Mouse (Mus musculus): ENCODE data around the gene Pheta1. TPM values are rescaled to one million over a fixed set of nuclear protein-coding genes. Genes with fewer than 3 reads are reported as not detected.

The Pheta1 gene
- polyA plus RNA-seq, 1 experiment from 2014 or later = 59.3 TPM

DNA sequence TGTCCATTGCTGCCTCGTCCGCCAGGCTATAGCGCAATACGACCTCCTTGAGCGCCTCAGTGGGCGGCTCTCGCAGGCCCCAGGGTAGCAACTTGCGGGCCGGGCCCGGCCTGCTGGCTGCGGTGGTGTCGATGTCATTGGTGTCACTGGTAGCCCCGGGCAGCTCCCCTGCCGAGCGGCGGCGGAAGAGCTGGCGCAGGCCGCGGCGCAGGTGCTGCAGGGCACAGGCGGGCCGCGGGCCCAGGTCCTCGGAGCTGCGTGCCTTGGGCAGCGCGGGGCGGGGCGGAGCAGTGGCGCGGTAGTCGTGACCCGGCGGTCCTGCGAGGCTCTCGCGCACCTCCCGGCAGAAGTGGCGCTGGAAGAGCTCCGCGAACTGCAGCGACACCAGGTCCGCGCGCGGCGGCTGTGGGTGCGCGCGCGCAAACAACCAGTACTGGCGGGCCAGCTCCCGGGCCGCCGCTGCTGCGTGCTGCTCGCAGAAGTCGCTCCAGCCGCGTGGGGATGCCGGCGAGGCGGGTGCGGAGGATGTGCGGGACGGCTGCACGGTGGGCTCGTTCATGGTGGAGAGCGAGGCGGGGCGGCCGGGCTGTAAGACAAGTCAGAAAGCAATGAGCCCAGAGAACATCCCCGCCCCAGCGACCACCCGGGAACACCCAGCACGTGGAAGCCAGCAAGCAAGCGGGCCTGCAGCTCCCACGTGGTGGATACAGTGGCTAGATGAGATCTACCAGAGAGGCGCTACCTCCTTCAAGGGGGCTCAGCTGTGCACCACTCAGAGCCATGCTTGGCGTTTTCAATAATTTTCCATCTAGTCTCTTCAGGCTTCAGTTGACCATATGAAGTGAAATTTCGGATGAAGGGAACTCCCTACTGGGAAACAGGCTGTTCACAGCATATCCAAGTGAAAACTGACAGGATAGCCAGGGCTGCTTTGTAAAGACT, 20.0 kb upstream of the Pheta1 start:
- peak overlapping the region; percentile 42 for H3K4me3 ChIP-seq
- H3K4me2 ChIP-seq (replicated peaks) = peak overlapping the region; percentile 95
- H3K27ac ChIP-seq (replicated peaks) = 0 out of 2 replicates have a peak overlapping the region, but pooled peaks have one; percentile 35
- no peaks in the 10 kb centered on the region for H3K9me3 ChIP-seq
- peaks cover 6% of the 10 kb centered on the region; the same call in 1 of the 2 replicates for H3K27me3 ChIP-seq
- H3K9ac ChIP-seq (replicated peaks) = peak overlapping the region; percentile 44
- WGBS = 3% methylated on average over 74 of the region's 82 CpGs
- peak; percentile 68 for ATAC-seq (replicated peaks)
- H3K4me1 ChIP-seq = peaks cover 25% of the 10 kb centered on the region
- H3K36me3 ChIP-seq = 0 out of 2 replicates have a peak, but pooled peaks cover 2% of the 10 kb centered on the region

DNA sequence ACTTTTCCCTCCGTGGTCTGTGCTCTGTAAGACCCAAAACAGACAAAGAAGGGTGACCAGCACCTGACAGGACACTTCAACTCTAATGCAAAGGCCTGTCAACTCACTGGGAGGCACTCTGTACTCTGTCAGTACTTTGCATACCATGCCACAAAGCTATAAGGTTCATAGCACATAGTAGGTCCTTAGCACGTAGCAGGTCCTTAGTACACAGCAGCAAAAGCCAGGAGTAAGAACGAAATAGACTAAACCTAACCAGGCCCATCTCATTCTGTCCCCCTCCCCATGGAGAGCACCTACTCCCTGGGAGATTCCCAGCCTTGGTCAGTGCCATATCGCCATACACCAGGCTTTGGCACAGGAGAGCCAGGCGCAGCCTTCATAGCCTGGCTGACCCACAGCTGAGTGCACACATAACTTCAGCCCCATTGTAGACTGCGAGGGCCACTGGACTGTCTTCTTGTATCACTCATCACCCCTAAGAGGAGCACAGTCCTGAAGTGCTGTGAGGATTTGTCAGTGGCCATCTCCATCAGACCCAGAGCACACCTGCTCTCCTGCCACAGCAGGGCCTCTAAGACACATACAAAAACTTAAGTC, 17.7 kb upstream of the Pheta1 start:
- Histone ChIP-seq H3K4me1 (peaks cover 37% of the 10 kb centered on the region), H3K36me3 (0 out of 2 replicates have a peak, but pooled peaks cover 2% of the 10 kb centered on the region), H3K27me3 (peaks cover 6% of the 10 kb centered on the region; the same call in 1 of the 2 replicates), H3K27ac (replicated peaks) (no peak overlapping the region), H3K9me3 (no peaks in the 10 kb centered on the region), H3K9ac (replicated peaks) (no peak overlapping the region), H3K4me2 (replicated peaks) (no peak overlapping the region), H3K4me3 (no peak overlapping the region)
- 90% methylated on average over 6 of the region's 6 CpGs for WGBS
- no peak for ATAC-seq (replicated peaks)

- Histone ChIP-seq H3K36me3 (no peaks in the 10 kb centered on the region), H3K4me1 (peaks cover 47% of the 10 kb centered on the region), H3K4me3 (no peak overlapping the region), H3K4me2 (replicated peaks) (no peak overlapping the region), H3K9me3 (no peaks in the 10 kb centered on the region), H3K27ac (replicated peaks) (no peak overlapping the region), H3K9ac (replicated peaks) (no peak overlapping the region), H3K27me3 (peaks cover 14% of the 10 kb centered on the region)
- ATAC-seq (replicated peaks) = no peak
- 80% methylated on average over 6 of the region's 6 CpGs for whole genome bisulfite sequencing
Measured at GRCm38 (mm10) chr5:121832376-121833155, 16.2 kb upstream of the Pheta1 start.

DNA sequence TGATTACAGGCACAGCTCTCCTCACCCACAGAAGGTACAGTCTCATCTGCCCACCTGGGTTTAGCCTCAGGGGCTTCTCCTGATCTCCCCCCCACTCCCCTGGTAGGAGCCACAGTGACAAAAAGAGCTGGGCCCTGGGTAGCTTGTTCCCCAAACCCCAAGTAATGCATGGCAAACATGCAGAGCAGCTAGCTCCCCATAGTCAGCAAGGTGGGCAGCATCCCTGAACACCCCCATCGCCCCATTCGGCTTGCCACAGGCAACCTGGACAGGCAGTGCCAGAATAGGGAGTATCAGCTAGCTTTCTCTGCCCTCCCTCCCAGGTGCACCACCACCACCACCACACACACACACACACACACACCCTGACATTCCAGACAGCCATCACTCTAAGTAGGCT, 15.6 kb upstream of the Pheta1 start:
- WGBS = 89% methylated on average over 2 of the region's 2 CpGs
- peaks cover 47% of the 10 kb centered on the region for H3K4me1 ChIP-seq

GRCm38 (mm10) chr5:121833572-121834240, 15.1 kb upstream of the Pheta1 start:
- no peak for ATAC-seq (replicated peaks)
- Histone ChIP-seq H3K27ac (replicated peaks) (no peak overlapping the region), H3K4me2 (replicated peaks) (no peak overlapping the region), H3K36me3 (no peaks in the 10 kb centered on the region), H3K27me3 (peaks cover 21% of the 10 kb centered on the region), H3K9me3 (no peaks in the 10 kb centered on the region), H3K4me3 (no peak overlapping the region), H3K9ac (replicated peaks) (no peak overlapping the region), H3K4me1 (peaks cover 47% of the 10 kb centered on the region)
- 62% methylated on average over 10 of the region's 10 CpGs for WGBS

More for the DNA sequence above, 15.6 kb upstream of the Pheta1 start:
- no peak overlapping the region for H3K4me3 ChIP-seq
- peaks cover 17% of the 10 kb centered on the region for H3K27me3 ChIP-seq
- H3K9ac ChIP-seq (replicated peaks) = no peak overlapping the region
- no peak overlapping the region for H3K27ac ChIP-seq (replicated peaks)
- H3K36me3 ChIP-seq = no peaks in the 10 kb centered on the region
- no peak overlapping the region for H3K4me2 ChIP-seq (replicated peaks)
- H3K9me3 ChIP-seq = no peaks in the 10 kb centered on the region
- no peak for ATAC-seq (replicated peaks)

DNA sequence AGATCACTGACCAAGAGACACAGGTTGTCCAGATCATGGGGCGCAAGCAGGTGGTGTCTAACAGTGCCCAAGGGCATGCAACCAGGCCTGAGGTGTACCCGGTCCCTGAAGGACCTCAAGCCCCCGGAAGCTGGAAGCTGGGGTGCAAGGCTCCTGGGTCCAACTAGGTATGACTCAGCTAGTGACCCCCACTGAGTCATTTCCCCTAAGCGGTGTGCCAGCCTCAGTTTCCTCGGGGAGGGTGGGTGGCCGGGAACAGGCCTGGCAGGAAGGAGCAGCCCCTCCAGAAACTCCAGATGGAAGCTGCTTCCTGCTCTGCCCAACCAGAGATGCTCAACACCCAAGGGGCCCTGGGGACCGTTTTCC, 14.6 kb upstream of the Pheta1 start:
- H3K36me3 ChIP-seq = no peaks in the 10 kb centered on the region
- no peak overlapping the region for H3K4me3 ChIP-seq
- peaks cover 46% of the 10 kb centered on the region for H3K4me1 ChIP-seq
- ATAC-seq (replicated peaks) = no peak
- H3K9me3 ChIP-seq = no peaks in the 10 kb centered on the region
- H3K4me2 ChIP-seq (replicated peaks) = peak overlapping the region; percentile 7; the same call in 1 of the 2 replicates
- WGBS = 78% methylated on average over 7 of the region's 7 CpGs
- no peak overlapping the region for H3K27ac ChIP-seq (replicated peaks)
- peaks cover 26% of the 10 kb centered on the region for H3K27me3 ChIP-seq
- H3K9ac ChIP-seq (replicated peaks) = no peak overlapping the region

GRCm38 (mm10) chr5:121834991-121835747, 13.6 kb upstream of the Pheta1 start:
- Histone ChIP-seq H3K9ac (replicated peaks) (peak overlapping the region; percentile 78; the same call in 1 of the 2 replicates), H3K4me1 (peaks cover 42% of the 10 kb centered on the region)
- WGBS = 49% methylated on average over 12 of the region's 12 CpGs

DNA sequence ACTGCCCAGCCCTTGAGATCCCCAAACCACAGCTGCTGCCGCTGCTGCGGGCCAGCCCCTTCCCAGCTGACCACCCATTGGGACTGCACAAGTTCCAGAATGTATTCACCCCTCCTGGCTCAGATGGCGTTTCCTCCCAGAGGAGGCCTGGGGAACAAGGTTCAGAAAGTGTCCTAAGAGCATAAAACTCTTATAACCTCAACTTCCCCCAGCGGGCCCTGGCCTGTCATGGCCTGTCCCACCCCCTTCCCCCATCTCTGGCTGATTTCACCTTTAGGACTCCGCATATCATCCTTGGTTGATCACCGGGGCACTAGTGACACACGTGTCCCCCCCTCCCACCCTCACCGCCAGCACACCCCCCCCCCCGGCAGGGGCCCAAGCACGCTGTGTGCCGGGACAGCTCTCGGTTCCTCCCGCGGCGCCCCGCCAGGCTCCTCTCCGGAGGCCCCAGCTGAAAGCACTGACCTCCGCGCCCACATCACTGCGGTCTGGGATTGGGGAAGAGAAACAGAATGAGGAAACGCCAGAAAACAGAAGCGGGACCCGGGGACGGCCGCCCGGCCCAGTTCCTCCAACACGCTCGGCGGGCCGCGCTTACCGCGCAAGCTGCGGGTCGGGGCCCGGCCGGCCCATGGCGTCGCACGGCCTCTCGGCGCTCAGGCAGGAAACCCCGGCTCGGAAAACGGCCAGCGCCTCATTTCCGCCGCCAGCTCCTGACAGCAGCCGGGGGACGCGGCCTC, 12.7 kb upstream of the Pheta1 start:
- Histone ChIP-seq H3K4me1 (peaks cover 42% of the 10 kb centered on the region), H3K9ac (replicated peaks) (peak overlapping the region; percentile 78), H3K4me2 (replicated peaks) (peak overlapping the region; percentile 97), H3K4me3 (peak overlapping the region; percentile 87), H3K36me3 (no peaks in the 10 kb centered on the region), H3K27ac (replicated peaks) (peak overlapping the region; percentile 44; the same call in 1 of the 2 replicates), H3K9me3 (no peaks in the 10 kb centered on the region), H3K27me3 (peaks cover 23% of the 10 kb centered on the region)
- WGBS = 1% methylated on average over 49 of the region's 51 CpGs
- ATAC-seq (replicated peaks) = peak; percentile 16; the same call in 1 of the 2 replicates

More at GRCm38 (mm10) chr5:121834991-121835747, 13.6 kb upstream of the Pheta1 start:
- Histone ChIP-seq H3K36me3 (no peaks in the 10 kb centered on the region), H3K4me2 (replicated peaks) (peak overlapping the region; percentile 97), H3K4me3 (peak overlapping the region; percentile 87), H3K9me3 (no peaks in the 10 kb centered on the region), H3K27ac (replicated peaks) (no peak overlapping the region), H3K27me3 (peaks cover 23% of the 10 kb centered on the region)
- ATAC-seq (replicated peaks) = no peak

DNA sequence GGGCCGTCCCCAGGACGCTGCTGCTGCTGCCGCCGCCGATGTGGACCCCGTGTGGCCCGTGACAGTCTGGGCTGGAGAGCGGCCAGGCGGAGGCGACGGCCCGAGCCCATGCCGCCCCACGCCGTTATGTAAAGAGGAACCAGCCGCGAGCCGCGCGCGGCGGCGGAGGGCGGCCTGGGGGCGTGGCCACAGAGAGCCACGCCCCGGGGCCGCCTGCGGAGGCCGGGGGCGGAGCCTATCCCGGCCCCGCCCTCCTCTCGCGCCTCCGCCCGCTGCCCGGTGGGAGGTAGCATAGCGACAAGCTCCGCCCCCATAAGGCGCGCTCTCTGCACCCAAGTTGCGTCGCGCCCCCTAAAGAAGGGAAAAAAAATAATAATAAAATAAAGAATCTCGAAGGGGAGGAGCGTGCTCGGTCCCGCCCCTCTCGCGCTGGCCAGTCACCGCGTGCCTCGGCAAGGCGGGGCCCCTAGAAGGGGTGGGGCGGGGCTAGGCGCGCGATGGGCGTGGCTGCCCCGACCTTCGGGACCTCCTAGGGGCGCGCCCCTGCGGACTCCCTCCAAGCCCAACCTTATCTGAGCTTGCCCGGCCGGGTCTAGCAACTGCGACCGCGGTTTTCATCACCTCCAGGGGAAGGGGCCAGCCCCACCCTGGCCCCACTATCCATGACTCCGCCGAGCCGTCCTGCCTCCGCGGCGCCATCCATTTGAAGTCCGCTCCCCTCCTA, 11.9 kb upstream of the Pheta1 start:
- Histone ChIP-seq H3K4me3 (peak overlapping the region; percentile 87), H3K9me3 (no peaks in the 10 kb centered on the region), H3K4me2 (replicated peaks) (peak overlapping the region; percentile 97), H3K9ac (replicated peaks) (peak overlapping the region; percentile 78), H3K4me1 (peaks cover 42% of the 10 kb centered on the region), H3K36me3 (no peaks in the 10 kb centered on the region), H3K27me3 (peaks cover 26% of the 10 kb centered on the region), H3K27ac (replicated peaks) (peak overlapping the region; percentile 44; the same call in 1 of the 2 replicates)
- WGBS = under 1% methylated on average over 56 of the region's 77 CpGs
- peak; percentile 59 for ATAC-seq (replicated peaks)
